Mouse (Mus musculus) myocyte (in vitro differentiated cells): ENCODE measurements around the gene Taar6.

Source experiments
- MAX ChIP-seq: IDR thresholded peaks from one replicate; pipeline ENCODE4 v1.6.1; 2011; ENCODE audit warnings: low read depth, mild to moderate bottlenecking, control low read depth
- MYOG ChIP-seq, 3 experiments: IDR thresholded peaks; one replicate each; pipeline ENCODE4 v1.6.1; 2011; ENCODE audit warnings: control low read depth in 2 of 3, low read depth in 2 of 3, mild to moderate bottlenecking in 2 of 3; ENCODE audit not compliant: insufficient read length in 2 of 3, control insufficient read depth in 1 of 3, insufficient read depth in 1 of 3
- POLR2A ChIP-seq: IDR thresholded peaks from one replicate; pipeline ENCODE4 v1.6.1; 2011; ENCODE audit warnings: low read depth, mild to moderate bottlenecking, control low read depth, moderate library complexity; ENCODE audit not compliant: insufficient read length
- POLR2AphosphoS2 ChIP-seq: IDR thresholded peaks from one replicate; pipeline ENCODE4 v1.6.1; 2011; ENCODE audit warnings: low read depth, control low read depth; ENCODE audit not compliant: insufficient read length
- TCF3 ChIP-seq: IDR thresholded peaks from one replicate; pipeline ENCODE4 v1.6.1; 2011; ENCODE audit warnings: low read depth, control low read depth; ENCODE audit not compliant: insufficient read length

GRCm38 (mm10) chr10:23971256-23971655 lies 14.2 kb downstream of the Taar6 start:
- TF ChIP-seq POLR2AphosphoS2: no peak
- TF ChIP-seq POLR2A: no peak
- TF ChIP-seq MAX: no peak
- no peak for TF ChIP-seq TCF3
- no peak for TF ChIP-seq MYOG (IDR thresholded peaks at IDR 0.05; ENCODE audit: control insufficient read depth in 1 of 3, insufficient read depth in 1 of 3, insufficient read length in 2 of 3, low read depth in 2 of 3)
